Mouse (Mus musculus): ENCODE results near the gene Stk4. TPM values are rescaled to one million over a fixed set of nuclear protein-coding genes. Genes with fewer than 3 reads are reported as not detected.

The Stk4 gene
- polyA plus RNA-seq, 1 experiment from 2014 or later: 26.5 TPM

- no peaks in the 10 kb centered on the region for H3K36me3 ChIP-seq (replicated peaks; ENCODE audit: control insufficient read depth, insufficient read depth, low read depth, low read length)
- WGBS: 88% methylated on average over 7 of the region's 7 CpGs
- no peak for ATAC-seq (replicated peaks; ENCODE audit: insufficient number of reproducible peaks, low FRiP score, low TSS enrichment, low read depth)
Observed at GRCm38 (mm10) chr2:164156158-164156557, 86.0 kb downstream of the Stk4 start.

GRCm38 (mm10) chr2:164158838-164159237, 88.7 kb downstream of the Stk4 start:
- no peak overlapping the region for H3K27ac ChIP-seq (replicated peaks; ENCODE audit: low read depth, low read length)
- no peaks in the 10 kb centered on the region for H3K9me3 ChIP-seq (replicated peaks; ENCODE audit: control insufficient read depth, low read length)
- DNase-seq (ENCODE audit: low spot score) (no peak), ATAC-seq (replicated peaks; ENCODE audit: insufficient number of reproducible peaks, low FRiP score, low TSS enrichment, low read depth) (no peak)
- H3K4me1 ChIP-seq (ENCODE audit: control insufficient read depth, insufficient read depth, low read length): no peaks in the 10 kb centered on the region
- no peak overlapping the region for H3K4me2 ChIP-seq (ENCODE audit: low read depth, low read length)
- H3K36me3 ChIP-seq (replicated peaks; ENCODE audit: control insufficient read depth, insufficient read depth, low read depth, low read length): no peaks in the 10 kb centered on the region
- H3K27me3 ChIP-seq (ENCODE audit: control insufficient read depth, insufficient read depth, low read length): no peaks in the 10 kb centered on the region
- no peak overlapping the region for H3K9ac ChIP-seq (replicated peaks; ENCODE audit: low read length)
- H3K4me3 ChIP-seq (ENCODE audit: low read depth, low read length): no peak overlapping the region
- 79% methylated on average over 2 of the region's 2 CpGs for WGBS

More at GRCm38 (mm10) chr2:164156158-164156557, 86.0 kb downstream of the Stk4 start:
- DNase-seq (ENCODE audit: low spot score): no peak
- Histone ChIP-seq H3K27ac (replicated peaks; ENCODE audit: low read depth, low read length) (no peak overlapping the region), H3K4me1 (ENCODE audit: control insufficient read depth, insufficient read depth, low read length) (no peaks in the 10 kb centered on the region), H3K9me3 (replicated peaks; ENCODE audit: control insufficient read depth, low read length) (no peaks in the 10 kb centered on the region), H3K4me3 (ENCODE audit: low read depth, low read length) (no peak overlapping the region), H3K27me3 (ENCODE audit: control insufficient read depth, insufficient read depth, low read length) (no peaks in the 10 kb centered on the region), H3K9ac (replicated peaks; ENCODE audit: low read length) (no peak overlapping the region), H3K4me2 (ENCODE audit: low read depth, low read length) (no peak overlapping the region)

- no peak overlapping the region for H3K4me3 ChIP-seq (ENCODE audit: low read depth, low read length)
- H3K9me3 ChIP-seq (replicated peaks; ENCODE audit: control insufficient read depth, low read length): no peaks in the 10 kb centered on the region
- ATAC-seq (replicated peaks; ENCODE audit: insufficient number of reproducible peaks, low FRiP score, low TSS enrichment, low read depth) (no peak), DNase-seq (ENCODE audit: low spot score) (no peak)
- H3K27ac ChIP-seq (replicated peaks; ENCODE audit: low read depth, low read length): no peak overlapping the region
- no peak overlapping the region for H3K9ac ChIP-seq (replicated peaks; ENCODE audit: low read length)
- no peaks in the 10 kb centered on the region for H3K4me1 ChIP-seq (ENCODE audit: control insufficient read depth, insufficient read depth, low read length)
- 78% methylated on average over 11 of the region's 11 CpGs for WGBS
- no peak overlapping the region for H3K4me2 ChIP-seq (ENCODE audit: low read depth, low read length)
- H3K27me3 ChIP-seq (ENCODE audit: control insufficient read depth, insufficient read depth, low read length): no peaks in the 10 kb centered on the region
- no peaks in the 10 kb centered on the region for H3K36me3 ChIP-seq (replicated peaks; ENCODE audit: control insufficient read depth, insufficient read depth, low read depth, low read length)
Observed at GRCm38 (mm10) chr2:164161515-164162055, 91.5 kb downstream of the Stk4 start.

GRCm38 (mm10) chr2:164164941-164165340, 94.8 kb downstream of the Stk4 start:
- Histone ChIP-seq H3K36me3 (replicated peaks; ENCODE audit: control insufficient read depth, insufficient read depth, low read depth, low read length) (no peaks in the 10 kb centered on the region), H3K4me1 (ENCODE audit: control insufficient read depth, insufficient read depth, low read length) (no peaks in the 10 kb centered on the region), H3K4me3 (ENCODE audit: low read depth, low read length) (no peak overlapping the region), H3K4me2 (ENCODE audit: low read depth, low read length) (no peak overlapping the region), H3K27ac (replicated peaks; ENCODE audit: low read depth, low read length) (no peak overlapping the region), H3K9me3 (replicated peaks; ENCODE audit: control insufficient read depth, low read length) (no peaks in the 10 kb centered on the region), H3K9ac (replicated peaks; ENCODE audit: low read length) (no peak overlapping the region), H3K27me3 (ENCODE audit: control insufficient read depth, insufficient read depth, low read length) (peaks cover 31% of the 10 kb centered on the region)
- ATAC-seq (replicated peaks; ENCODE audit: insufficient number of reproducible peaks, low FRiP score, low TSS enrichment, low read depth) (no peak), DNase-seq (ENCODE audit: low spot score) (no peak)
- 91% methylated on average over 5 of the region's 5 CpGs for WGBS

GRCm38 (mm10) chr2:164167752-164168570, 97.8 kb downstream of the Stk4 start:
- Histone ChIP-seq H3K4me1 (ENCODE audit: control insufficient read depth, insufficient read depth, low read length) (peaks cover 6% of the 10 kb centered on the region), H3K4me3 (ENCODE audit: low read depth, low read length) (peak overlapping the region; percentile 33), H3K27ac (replicated peaks; ENCODE audit: low read depth, low read length) (no peak overlapping the region), H3K4me2 (ENCODE audit: low read depth, low read length) (peak overlapping the region; percentile 71), H3K9ac (replicated peaks; ENCODE audit: low read length) (no peak overlapping the region), H3K9me3 (replicated peaks; ENCODE audit: control insufficient read depth, low read length) (no peaks in the 10 kb centered on the region), H3K27me3 (ENCODE audit: control insufficient read depth, insufficient read depth, low read length) (peaks cover 51% of the 10 kb centered on the region), H3K36me3 (replicated peaks; ENCODE audit: control insufficient read depth, insufficient read depth, low read depth, low read length) (no peaks in the 10 kb centered on the region)
- no peak for ATAC-seq (replicated peaks; ENCODE audit: insufficient number of reproducible peaks, low FRiP score, low TSS enrichment, low read depth)
- WGBS: 13% methylated on average over 88 of the region's 90 CpGs
- DNase-seq (ENCODE audit: low spot score): no peak

- peaks cover 51% of the 10 kb centered on the region for H3K27me3 ChIP-seq (ENCODE audit: control insufficient read depth, insufficient read depth, low read length)
- no peak overlapping the region for H3K27ac ChIP-seq (replicated peaks; ENCODE audit: low read depth, low read length)
- ATAC-seq (replicated peaks; ENCODE audit: insufficient number of reproducible peaks, low FRiP score, low TSS enrichment, low read depth) (no peak; the same call in 1 of the 2 replicates), DNase-seq (ENCODE audit: low spot score) (peak; percentile 41)
- H3K4me1 ChIP-seq (ENCODE audit: control insufficient read depth, insufficient read depth, low read length): peaks cover 6% of the 10 kb centered on the region
- no peak overlapping the region for H3K9ac ChIP-seq (replicated peaks; ENCODE audit: low read length)
- 11% methylated on average over 42 of the region's 42 CpGs for WGBS
- H3K36me3 ChIP-seq (replicated peaks; ENCODE audit: control insufficient read depth, insufficient read depth, low read depth, low read length): no peaks in the 10 kb centered on the region
- peak overlapping the region; percentile 71 for H3K4me2 ChIP-seq (ENCODE audit: low read depth, low read length)
- H3K9me3 ChIP-seq (replicated peaks; ENCODE audit: control insufficient read depth, low read length): no peaks in the 10 kb centered on the region
- H3K4me3 ChIP-seq (ENCODE audit: low read depth, low read length): peak overlapping the region; percentile 33
Observed at GRCm38 (mm10) chr2:164168571-164168946, 98.4 kb downstream of the Stk4 start.

- Histone ChIP-seq H3K9ac (replicated peaks; ENCODE audit: low read length) (no peak overlapping the region), H3K27me3 (ENCODE audit: control insufficient read depth, insufficient read depth, low read length) (peaks cover 51% of the 10 kb centered on the region), H3K36me3 (replicated peaks; ENCODE audit: control insufficient read depth, insufficient read depth, low read depth, low read length) (no peaks in the 10 kb centered on the region), H3K4me1 (ENCODE audit: control insufficient read depth, insufficient read depth, low read length) (peaks cover 6% of the 10 kb centered on the region), H3K4me2 (ENCODE audit: low read depth, low read length) (no peak overlapping the region), H3K27ac (replicated peaks; ENCODE audit: low read depth, low read length) (no peak overlapping the region), H3K9me3 (replicated peaks; ENCODE audit: control insufficient read depth, low read length) (no peaks in the 10 kb centered on the region), H3K4me3 (ENCODE audit: low read depth, low read length) (no peak overlapping the region)
- 4% methylated on average over 11 of the region's 11 CpGs for WGBS
- DNase-seq (ENCODE audit: low spot score) (no peak), ATAC-seq (replicated peaks; ENCODE audit: insufficient number of reproducible peaks, low FRiP score, low TSS enrichment, low read depth) (no peak)
Observed at GRCm38 (mm10) chr2:164170326-164170725, 100.2 kb downstream of the Stk4 start.

- Histone ChIP-seq H3K9ac (replicated peaks; ENCODE audit: low read length) (peak within 1 kb of the TSS; percentile 27; the same call in 1 of the 2 replicates), H3K27me3 (ENCODE audit: control insufficient read depth, insufficient read depth, low read length) (peaks cover 51% of the 10 kb centered on the region)
Observed at GRCm38 (mm10) chr2:164170902-164171301, 100.8 kb downstream of the Stk4 start, which contains the start of gene Kcns1. Gene Kcns1 (minus strand): TSS chr2:164171113.

More at GRCm38 (mm10) chr2:164170902-164171301, 100.8 kb downstream of the Stk4 start, which contains the start of gene Kcns1:
- no peak within 1 kb of the TSS for H3K27ac ChIP-seq (replicated peaks; ENCODE audit: low read depth, low read length)
- WGBS: 2% methylated on average over 23 of the region's 29 CpGs
- H3K4me2 ChIP-seq (ENCODE audit: low read depth, low read length): peak within 1 kb of the TSS; percentile 62
- no peaks in the 10 kb centered on the region for H3K36me3 ChIP-seq (replicated peaks; ENCODE audit: control insufficient read depth, insufficient read depth, low read depth, low read length)
- ATAC-seq (replicated peaks; ENCODE audit: insufficient number of reproducible peaks, low FRiP score, low TSS enrichment, low read depth) (no peak), DNase-seq (ENCODE audit: low spot score) (no peak)
- H3K4me1 ChIP-seq (ENCODE audit: control insufficient read depth, insufficient read depth, low read length): peaks cover 6% of the 10 kb centered on the region
- no peaks in the 10 kb centered on the region for H3K9me3 ChIP-seq (replicated peaks; ENCODE audit: control insufficient read depth, low read length)
- peak within 1 kb of the TSS; percentile 33 for H3K4me3 ChIP-seq (ENCODE audit: low read depth, low read length)

Data from embryonic facial prominence, embryonic 11.5 days (tissue).